Mouse (Mus musculus) midbrain, postnatal 0 days (tissue): ENCODE results near the gene Ubl4a. TPM values are rescaled to one million over a fixed set of nuclear protein-coding genes. Genes with fewer than 3 reads are reported as not detected.
A peak's percentile ranks its signal among the peaks of the same experiment; 100 is the strongest.

Source experiments
- ATAC-seq: fragments of 200-750 bp; cut with Nextera tagmentation; 2 replicates; pipeline ENCODE4 v1.8.0; 2017; ENCODE audit warnings: moderate number of reproducible peaks, mild to moderate bottlenecking, moderate TSS enrichment, moderate library complexity; ENCODE audit not compliant: low FRiP score
- DNase-seq: peaks from one replicate; pipeline ENCODE4 v3.0.0-alpha.2; 2015; ENCODE audit warnings: low spot score
- H3K27ac ChIP-seq: fragments of 300-500 bp; sonication (generic); 2 replicates; pipeline ENCODE4 v1.5.1; 2014; ENCODE audit warnings: low read depth, mild to moderate bottlenecking, low read length, mixed read lengths
- H3K27me3 ChIP-seq: fragments of 300-500 bp; sonication (generic); 2 replicates; pipeline ENCODE4 v1.6.1; 2014; ENCODE audit warnings: low read length, control low read depth, mixed read lengths; ENCODE audit not compliant: insufficient read depth
- H3K36me3 ChIP-seq: fragments of 300-500 bp; sonication (generic); 2 replicates; pipeline ENCODE4 v1.6.1; 2014; ENCODE audit warnings: low read length, control low read depth, mixed read lengths; ENCODE audit not compliant: insufficient read depth
- H3K4me1 ChIP-seq: fragments of 300-500 bp; sonication (generic); 2 replicates; pipeline ENCODE4 v1.6.1; 2014; ENCODE audit warnings: mild to moderate bottlenecking, control low read depth, antibody characterized with exemption, low read length, mixed read lengths; ENCODE audit not compliant: insufficient read depth
- H3K4me2 ChIP-seq: fragments of 300-500 bp; sonication (generic); 2 replicates; pipeline ENCODE4 v1.6.1; 2014; ENCODE audit warnings: low read depth, mild to moderate bottlenecking, low read length, mixed read lengths; ENCODE audit not compliant: poor library complexity, severe bottlenecking
- H3K4me3 ChIP-seq: fragments of 300-500 bp; sonication (generic); 2 replicates; pipeline ENCODE4 v1.5.1; 2014; ENCODE audit warnings: low read depth, mild to moderate bottlenecking, low read length, moderate library complexity
- H3K9ac ChIP-seq: fragments of 300-500 bp; sonication (generic); replicated peaks from 2 replicates; pipeline ENCODE4 v1.6.1; 2014; ENCODE audit warnings: mild to moderate bottlenecking, low read length, moderate library complexity, mixed read lengths; ENCODE audit not compliant: poor library complexity, severe bottlenecking
- H3K9me3 ChIP-seq: fragments of 300-500 bp; sonication (generic); 2 replicates; pipeline ENCODE4 v1.6.1; 2016; ENCODE audit warnings: low read length, control low read depth
- CTCF ChIP-seq: IDR thresholded peaks from 2 replicates; pipeline ENCODE4 v1.5.1; 2016; ENCODE audit warnings: antibody characterized with exemption, mild to moderate bottlenecking
- WGBS: fragments of 180-500 bp; shearing (Covaris S2); extraction: QIAGEN DNeasy Blood & Tissue Kit; methylation state at CpG from one replicate; pipeline ENCODE4 v1.1.7; 2014; 5-methylcytosine and 5-hydroxymethylcytosine counted together
- polyA plus RNA-seq: library from polyadenylated mRNA; unstranded; fragments of >200 nt; fragmentation: Nextera tagmentation; extraction: Ambion mirVana; gene quantifications from 2 replicates; pipeline ENCODE4 v1.2.1, GENCODE M21; 2015
- total RNA-seq: library from RNA; depleted of rRNA; stranded (reverse); fragments of >200 nt; gene quantifications from 2 replicates; pipeline ENCODE4 v1.2.3, GENCODE M21; 2014; rRNA removed

Ubl4a gene
- total RNA-seq = 46.3 and 53.6 TPM in 2 replicates
- 67.1 and 75.0 TPM in 2 replicates for polyA plus RNA-seq

DNA sequence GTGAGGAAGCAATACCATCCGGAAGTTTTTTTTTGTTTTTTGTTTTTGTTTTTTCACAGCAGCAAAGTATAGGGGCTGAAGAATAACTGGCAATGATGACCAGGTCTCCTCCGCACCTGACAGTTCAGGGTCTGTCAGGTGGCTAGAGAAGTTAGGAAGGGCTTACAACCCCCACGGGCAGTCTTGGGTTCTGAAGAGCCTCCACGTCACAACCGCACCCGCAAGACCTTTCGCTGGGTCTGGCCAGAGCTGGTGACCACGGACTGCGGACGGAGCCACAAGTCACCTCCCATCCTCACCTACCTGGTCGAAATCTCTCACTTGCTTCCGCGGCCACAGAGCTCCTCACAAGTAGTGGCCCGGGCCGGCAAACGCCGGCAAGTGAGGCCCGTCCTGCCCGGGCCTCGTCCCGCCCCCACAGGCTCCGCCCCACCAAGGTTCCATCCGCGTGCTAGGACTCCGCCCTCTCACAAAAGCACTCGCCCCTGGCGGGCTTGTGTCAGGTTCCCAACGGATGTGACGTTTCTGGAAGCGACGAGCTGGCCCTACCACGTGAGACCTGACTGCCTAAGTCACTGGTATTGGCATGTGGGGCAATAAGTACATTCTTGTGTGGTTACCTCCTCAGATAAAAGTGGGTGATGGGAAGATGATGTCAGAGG is at the start of gene Ubl4a, which contains the start of gene Slc10a3:
Gene Ubl4a (minus strand): TSS at position 331 of the 662 bp plus-strand sequence.
Gene Slc10a3 (minus strand): TSS at position 462 of the 662 bp plus-strand sequence.
- Histone ChIP-seq H3K4me3 (peak within 1 kb of the TSS; percentile 40), H3K4me1 (no peaks in the 10 kb centered on the region), H3K9me3 (no peaks in the 10 kb centered on the region), H3K27me3 (no peaks in the 10 kb centered on the region), H3K4me2 (peak within 1 kb of the TSS; percentile 56), H3K27ac (peak within 1 kb of the TSS; percentile 43; the same call in 1 of the 2 replicates), H3K36me3 (no peaks in the 10 kb centered on the region), H3K9ac (peak within 1 kb of the TSS; percentile 48; the same call in 1 of the 2 replicates)
- TF ChIP-seq CTCF = 0 out of 2 replicates have a peak, but pooled peaks have one; percentile 4
- ATAC-seq = peak; percentile 90
- 29% methylated on average over 31 of the region's 32 CpGs for WGBS
- peak; percentile 88 for DNase-seq

DNA sequence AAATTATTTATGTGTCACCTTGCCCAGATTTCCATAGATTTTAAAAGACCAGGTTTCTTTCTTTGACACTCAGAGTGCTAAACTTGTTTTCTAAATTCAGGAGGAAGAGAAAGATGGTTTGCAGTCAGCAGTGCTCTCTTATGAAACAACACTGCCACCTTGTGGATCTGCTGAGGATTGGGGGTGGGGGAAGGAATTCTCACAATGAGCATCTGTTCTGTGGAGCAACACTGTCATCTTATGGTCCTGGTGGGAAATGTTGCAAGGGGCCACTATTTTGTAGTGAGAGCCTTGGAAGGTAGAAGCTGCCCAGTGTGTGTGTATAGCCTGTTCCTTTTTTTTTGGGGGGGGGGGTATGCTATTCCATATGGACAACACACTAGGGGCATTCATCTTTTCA is 40.4 kb upstream of the Ubl4a start:
- no peak overlapping the region for H3K4me2 ChIP-seq
- H3K27ac ChIP-seq = no peak overlapping the region
- no peak overlapping the region for H3K9ac ChIP-seq
- ATAC-seq (peak; percentile 85), DNase-seq (peak; percentile 81)
- TF ChIP-seq CTCF = peak; percentile 96
- H3K36me3 ChIP-seq = no peaks in the 10 kb centered on the region
- no peaks in the 10 kb centered on the region for H3K9me3 ChIP-seq
- H3K27me3 ChIP-seq = no peaks in the 10 kb centered on the region
- no peak overlapping the region for H3K4me3 ChIP-seq
- H3K4me1 ChIP-seq = no peaks in the 10 kb centered on the region

DNA sequence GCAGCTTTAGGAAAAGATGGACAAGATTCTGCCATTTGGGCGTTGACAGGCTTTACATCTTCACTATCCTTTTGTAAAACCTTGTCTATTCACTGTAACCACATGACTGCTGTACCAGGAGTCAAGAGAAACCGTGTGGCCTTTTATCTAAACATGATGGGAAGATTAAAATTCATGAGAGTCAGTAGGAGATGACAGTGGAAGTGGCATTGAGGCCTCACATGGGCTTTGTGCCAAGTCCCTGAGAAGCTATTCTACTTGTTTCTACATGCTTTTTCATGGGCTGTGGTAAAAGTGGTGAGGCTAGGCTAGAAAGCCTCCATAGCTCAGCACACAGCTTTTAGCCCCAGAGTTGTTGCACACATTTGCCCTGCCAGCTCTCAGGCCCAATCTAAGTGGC is 35.3 kb upstream of the Ubl4a start:
- no peak overlapping the region for H3K4me3 ChIP-seq
- no peak overlapping the region for H3K4me2 ChIP-seq
- DNase-seq (no peak), ATAC-seq (no peak)
- H3K9ac ChIP-seq = no peak overlapping the region
- 42% methylated on average over 2 of the region's 2 CpGs for WGBS
- H3K36me3 ChIP-seq = no peaks in the 10 kb centered on the region
- no peak overlapping the region for H3K27ac ChIP-seq
- H3K27me3 ChIP-seq = no peaks in the 10 kb centered on the region
- H3K9me3 ChIP-seq = no peaks in the 10 kb centered on the region
- H3K4me1 ChIP-seq = no peaks in the 10 kb centered on the region
- no peak for TF ChIP-seq CTCF

DNA sequence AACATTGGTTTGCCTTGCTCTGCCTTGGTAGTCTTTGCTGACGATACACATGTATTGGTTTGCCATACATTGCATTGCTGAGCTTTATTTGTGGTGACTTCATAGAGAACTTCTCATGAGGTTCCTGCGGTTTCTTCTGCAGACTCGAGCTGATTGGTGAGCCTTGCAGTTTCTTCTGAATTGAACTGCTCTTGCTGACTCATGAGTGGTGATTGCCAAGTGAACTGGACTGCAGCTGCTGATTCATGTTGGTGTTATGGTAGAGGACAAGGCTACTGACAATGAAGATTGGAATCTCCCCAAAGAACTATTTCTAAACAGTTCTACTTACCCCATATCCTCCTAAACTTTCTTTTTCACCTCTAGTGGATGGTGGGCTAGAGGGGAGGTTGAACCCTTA is 27.1 kb upstream of the Ubl4a start:
- Histone ChIP-seq H3K9ac (no peak overlapping the region), H3K4me3 (no peak overlapping the region), H3K4me1 (no peaks in the 10 kb centered on the region), H3K36me3 (no peaks in the 10 kb centered on the region), H3K27me3 (no peaks in the 10 kb centered on the region), H3K27ac (no peak overlapping the region), H3K4me2 (no peak overlapping the region), H3K9me3 (no peaks in the 10 kb centered on the region)
- no peak for ATAC-seq
- WGBS = 91% methylated on average over 3 of the region's 3 CpGs
- DNase-seq = no peak
- no peak for TF ChIP-seq CTCF

DNA sequence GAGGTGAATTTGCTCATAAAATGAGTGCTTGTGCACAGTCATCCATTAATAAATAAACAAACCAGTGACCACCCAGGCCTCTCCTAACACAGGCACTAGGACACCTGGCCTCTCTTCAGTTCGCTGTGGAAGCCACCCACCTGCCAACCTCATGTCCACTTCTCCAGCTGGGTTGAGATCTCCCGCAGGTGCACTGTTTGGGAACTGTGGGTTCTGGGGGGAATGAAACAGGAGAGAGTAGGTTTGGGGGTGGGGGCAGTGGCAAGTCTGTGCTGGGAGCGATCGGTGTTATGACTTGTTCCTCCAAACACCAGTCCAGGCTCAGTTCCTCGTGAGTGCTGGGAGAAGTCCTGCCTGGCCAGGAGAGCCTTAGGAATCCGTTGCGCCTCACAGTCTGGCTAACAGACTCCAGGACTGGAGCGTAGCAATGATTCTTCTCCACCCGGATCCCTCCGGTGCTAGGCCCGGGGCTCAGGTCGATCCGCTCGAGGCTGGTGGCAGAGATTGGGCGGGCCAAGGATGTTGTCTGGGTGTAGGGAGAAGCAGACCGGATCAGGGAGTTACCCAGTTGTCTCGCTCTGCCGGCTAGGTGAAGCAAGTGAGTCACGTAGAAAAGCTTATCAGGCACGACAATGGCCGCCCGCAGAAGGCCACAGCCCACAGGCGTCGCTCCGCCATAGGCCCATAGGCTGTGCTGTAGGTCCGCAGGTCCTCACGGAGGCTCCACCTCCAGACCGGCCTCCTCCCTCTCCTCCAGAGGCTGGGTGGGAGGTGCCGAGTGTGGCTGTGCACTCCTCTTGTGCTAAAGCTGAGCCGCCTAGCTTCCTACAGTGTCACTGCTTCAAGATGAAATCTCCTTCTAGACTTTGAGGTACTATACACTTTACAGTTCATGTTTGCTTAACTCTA is 19.8 kb upstream of the Ubl4a start, which contains the start of the genes Fam3a and Ikbkg:
Gene Fam3a (minus strand): TSS at position 738 of the 909 bp plus-strand sequence.
Gene Ikbkg (plus strand): TSS at position 756 of the 909 bp plus-strand sequence.
- H3K27ac ChIP-seq = peak within 1 kb of the TSS; percentile 85

More for the DNA sequence above, 19.8 kb upstream of the Ubl4a start, which contains the start of the genes Fam3a and Ikbkg:
- DNase-seq (peak; percentile 93), ATAC-seq (peak; percentile 99)
- Histone ChIP-seq H3K4me3 (peak within 1 kb of the TSS; percentile 46), H3K9me3 (no peaks in the 10 kb centered on the region), H3K4me1 (0 out of 2 replicates have a peak, but pooled peaks cover 3% of the 10 kb centered on the region), H3K27me3 (no peaks in the 10 kb centered on the region), H3K4me2 (peak within 1 kb of the TSS; percentile 58), H3K36me3 (no peaks in the 10 kb centered on the region), H3K9ac (peak within 1 kb of the TSS; percentile 72)
- peak; percentile 72 for TF ChIP-seq CTCF
- 22% methylated on average over 29 of the region's 30 CpGs for WGBS
